Mouse (Mus musculus): Measurements from ENCODE around the gene Smyd3. TPM values are rescaled to one million over a fixed set of nuclear protein-coding genes. Genes with fewer than 3 reads are reported as not detected.
A peak's percentile ranks its signal among the peaks of the same experiment; 100 is the strongest.

Gene Smyd3
- polyA plus RNA-seq, 1 experiment = 12.6 TPM

GRCm38 (mm10) chr1:179277346-179277745, 240.5 kb downstream of the Smyd3 start:
- no peak for DNase-seq (ENCODE audit: low read depth)
- TF ChIP-seq CTCF (IDR thresholded peaks at IDR 0.05; ENCODE audit: borderline replicate concordance, extremely low read depth, insufficient read depth, insufficient read length) (no peak), POLR2A (IDR thresholded peaks at IDR 0.05; ENCODE audit: borderline replicate concordance, extremely low read depth, insufficient read depth, insufficient read length, poor library complexity, severe bottlenecking) (no peak)

- no peak for TF ChIP-seq CTCF (IDR thresholded peaks at IDR 0.05; ENCODE audit: borderline replicate concordance, extremely low read depth, insufficient read depth, insufficient read length)
- no peak for TF ChIP-seq POLR2A (IDR thresholded peaks at IDR 0.05; ENCODE audit: borderline replicate concordance, extremely low read depth, insufficient read depth, insufficient read length, poor library complexity, severe bottlenecking)
- no peak for DNase-seq (ENCODE audit: low read depth)
Observed at GRCm38 (mm10) chr1:179276866-179277265, 241.0 kb downstream of the Smyd3 start.

GRCm38 (mm10) chr1:179272926-179273325, 244.9 kb downstream of the Smyd3 start:
- TF ChIP-seq CTCF (IDR thresholded peaks at IDR 0.05; ENCODE audit: borderline replicate concordance, extremely low read depth, insufficient read depth, insufficient read length) = no peak
- TF ChIP-seq POLR2A (IDR thresholded peaks at IDR 0.05; ENCODE audit: borderline replicate concordance, extremely low read depth, insufficient read depth, insufficient read length, poor library complexity, severe bottlenecking) = no peak
- no peak for DNase-seq (ENCODE audit: low read depth)

- TF ChIP-seq CTCF (IDR thresholded peaks at IDR 0.05; ENCODE audit: borderline replicate concordance, extremely low read depth, insufficient read depth, insufficient read length) (no peak), POLR2A (IDR thresholded peaks at IDR 0.05; ENCODE audit: borderline replicate concordance, extremely low read depth, insufficient read depth, insufficient read length, poor library complexity, severe bottlenecking) (no peak)
- DNase-seq (ENCODE audit: low read depth) = no peak
Observed at GRCm38 (mm10) chr1:179272351-179272750, 245.5 kb downstream of the Smyd3 start.

GRCm38 (mm10) chr1:179266936-179267335, 250.9 kb downstream of the Smyd3 start:
- TF ChIP-seq CTCF (IDR thresholded peaks at IDR 0.05; ENCODE audit: borderline replicate concordance, extremely low read depth, insufficient read depth, insufficient read length) = no peak
- no peak for TF ChIP-seq POLR2A (IDR thresholded peaks at IDR 0.05; ENCODE audit: borderline replicate concordance, extremely low read depth, insufficient read depth, insufficient read length, poor library complexity, severe bottlenecking)
- DNase-seq (ENCODE audit: low read depth) = no peak

DNA sequence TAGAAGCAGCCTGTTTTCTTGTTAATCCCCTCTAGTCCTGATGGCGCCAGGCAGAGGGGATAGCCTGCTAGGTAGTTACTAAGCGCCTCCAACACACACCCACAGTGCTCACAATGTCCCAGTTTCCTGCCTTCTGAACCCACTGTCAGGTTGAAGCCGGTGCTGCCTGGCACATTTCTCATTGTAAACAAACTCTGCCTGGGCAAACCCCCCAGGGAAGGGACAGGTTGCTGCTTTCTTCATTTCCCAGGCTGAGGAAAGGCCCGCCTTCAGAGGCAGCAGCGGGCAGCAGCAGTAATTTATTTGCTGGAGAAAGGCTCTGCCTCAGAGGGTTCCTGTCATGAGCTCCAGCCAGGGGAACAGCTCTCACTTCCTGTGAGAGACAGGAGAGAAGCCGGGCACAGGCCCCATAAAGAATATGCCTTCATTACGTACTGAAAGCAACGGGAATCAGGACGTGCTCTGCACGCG, 256.3 kb downstream of the Smyd3 start:
- TF ChIP-seq CTCF (IDR thresholded peaks at IDR 0.05; ENCODE audit: borderline replicate concordance, extremely low read depth, insufficient read depth, insufficient read length) (no peak), POLR2A (IDR thresholded peaks at IDR 0.05; ENCODE audit: borderline replicate concordance, extremely low read depth, insufficient read depth, insufficient read length, poor library complexity, severe bottlenecking) (no peak)
- peak; percentile 75 for DNase-seq (ENCODE audit: low read depth)

DNA sequence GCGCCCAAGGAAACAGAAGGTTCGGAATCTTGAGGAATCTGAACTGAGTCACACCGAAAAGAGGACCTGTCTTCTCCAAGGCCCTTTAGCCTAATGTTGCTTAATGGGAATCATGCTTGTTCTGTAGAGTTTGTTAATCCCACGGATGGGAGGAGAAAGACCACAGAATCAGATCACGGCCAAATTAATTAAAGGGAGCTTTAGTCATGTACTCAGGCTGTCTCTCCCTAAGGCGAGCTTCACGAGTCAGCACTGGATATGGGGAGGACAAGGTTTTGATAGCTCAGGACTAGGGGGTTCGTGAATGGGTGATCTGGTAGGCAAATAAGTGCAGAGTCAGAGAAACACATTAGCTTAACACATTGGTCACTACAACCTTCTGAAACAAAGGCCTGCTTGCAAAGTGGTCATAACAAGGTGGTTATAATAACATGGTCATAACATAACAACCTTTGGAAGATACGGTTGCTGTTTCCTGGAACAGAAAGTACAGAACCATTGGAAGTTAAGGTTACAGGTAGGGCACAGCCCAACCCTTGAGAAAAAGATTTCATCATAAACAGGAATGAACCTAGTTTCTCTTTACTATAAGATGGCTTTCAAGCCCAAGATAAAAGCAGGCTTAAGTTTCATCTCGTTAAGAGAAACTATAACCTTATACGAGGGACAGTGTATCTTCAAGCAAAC, 261.9 kb downstream of the Smyd3 start:
- DNase-seq (ENCODE audit: low read depth) = no peak
- TF ChIP-seq POLR2A (IDR thresholded peaks at IDR 0.05; ENCODE audit: borderline replicate concordance, extremely low read depth, insufficient read depth, insufficient read length, poor library complexity, severe bottlenecking) (no peak), CTCF (IDR thresholded peaks at IDR 0.05; ENCODE audit: borderline replicate concordance, extremely low read depth, insufficient read depth, insufficient read length) (no peak)

DNA sequence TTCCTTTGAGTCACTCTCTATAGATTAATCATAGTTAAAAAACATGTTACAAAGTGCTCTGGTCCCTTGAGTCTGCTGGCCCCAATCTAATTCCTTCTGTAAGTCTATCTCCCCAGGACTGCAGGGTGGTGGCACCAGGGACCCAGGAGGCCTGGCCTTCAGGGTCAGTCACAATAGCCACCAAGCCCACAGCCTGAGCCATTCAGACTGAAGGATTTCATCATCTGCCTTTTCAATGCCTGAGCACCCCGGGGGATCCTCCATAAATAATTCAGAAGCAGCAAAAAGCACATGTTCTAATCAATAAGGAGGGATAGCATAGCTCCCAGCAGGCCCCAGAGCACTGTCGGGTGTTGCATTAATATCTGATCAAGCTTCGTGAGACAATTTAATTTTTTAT, 263.3 kb downstream of the Smyd3 start:
- DNase-seq (ENCODE audit: low read depth) = peak; percentile 51
- TF ChIP-seq POLR2A (IDR thresholded peaks at IDR 0.05; ENCODE audit: borderline replicate concordance, extremely low read depth, insufficient read depth, insufficient read length, poor library complexity, severe bottlenecking) = no peak
- TF ChIP-seq CTCF (IDR thresholded peaks at IDR 0.05; ENCODE audit: borderline replicate concordance, extremely low read depth, insufficient read depth, insufficient read length) = no peak

DNA sequence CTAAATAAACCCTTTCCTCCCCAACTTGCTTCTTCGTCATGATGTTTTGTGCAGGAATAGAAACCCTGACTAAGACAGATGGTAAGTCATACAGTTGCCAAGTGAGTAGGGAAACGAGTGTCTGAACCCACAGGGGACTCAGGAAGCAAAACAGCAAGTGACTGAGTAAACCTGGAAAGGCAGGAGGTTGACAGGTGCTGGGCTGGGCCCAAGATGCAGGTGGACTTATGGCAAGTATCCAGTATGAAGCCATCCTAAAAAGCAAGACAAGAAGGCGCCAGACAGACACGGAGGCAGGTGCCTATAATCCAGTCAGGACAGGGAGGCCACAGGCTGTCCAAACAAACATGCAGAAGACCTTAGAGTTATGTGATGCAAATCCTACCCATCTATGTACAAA, 265.2 kb downstream of the Smyd3 start:
- no peak for DNase-seq (ENCODE audit: low read depth)
- TF ChIP-seq CTCF (IDR thresholded peaks at IDR 0.05; ENCODE audit: borderline replicate concordance, extremely low read depth, insufficient read depth, insufficient read length) (no peak), POLR2A (IDR thresholded peaks at IDR 0.05; ENCODE audit: borderline replicate concordance, extremely low read depth, insufficient read depth, insufficient read length, poor library complexity, severe bottlenecking) (no peak)

DNA sequence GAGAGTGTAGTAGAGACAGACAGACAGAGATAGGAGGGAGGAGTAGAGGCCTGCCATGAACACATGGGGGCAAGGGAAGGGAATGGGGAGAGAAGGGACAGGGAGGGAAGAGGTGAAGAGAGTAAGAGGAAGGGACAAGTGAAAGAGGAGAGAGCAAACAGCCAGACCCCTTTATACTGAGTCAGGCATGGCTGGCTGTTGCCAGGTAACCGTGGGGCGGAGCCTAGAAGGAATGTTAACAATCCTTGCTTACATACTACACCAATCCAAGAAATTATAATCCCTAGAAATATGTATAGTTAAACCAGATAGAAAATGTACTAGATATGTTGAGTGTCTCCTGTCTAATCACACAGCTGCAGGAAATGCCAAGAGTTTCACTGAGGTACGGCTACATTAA, 267.5 kb downstream of the Smyd3 start:
- no peak for DNase-seq (ENCODE audit: low read depth)
- no peak for TF ChIP-seq POLR2A (IDR thresholded peaks at IDR 0.05; ENCODE audit: borderline replicate concordance, extremely low read depth, insufficient read depth, insufficient read length, poor library complexity, severe bottlenecking)
- no peak for TF ChIP-seq CTCF (IDR thresholded peaks at IDR 0.05; ENCODE audit: borderline replicate concordance, extremely low read depth, insufficient read depth, insufficient read length)

DNA sequence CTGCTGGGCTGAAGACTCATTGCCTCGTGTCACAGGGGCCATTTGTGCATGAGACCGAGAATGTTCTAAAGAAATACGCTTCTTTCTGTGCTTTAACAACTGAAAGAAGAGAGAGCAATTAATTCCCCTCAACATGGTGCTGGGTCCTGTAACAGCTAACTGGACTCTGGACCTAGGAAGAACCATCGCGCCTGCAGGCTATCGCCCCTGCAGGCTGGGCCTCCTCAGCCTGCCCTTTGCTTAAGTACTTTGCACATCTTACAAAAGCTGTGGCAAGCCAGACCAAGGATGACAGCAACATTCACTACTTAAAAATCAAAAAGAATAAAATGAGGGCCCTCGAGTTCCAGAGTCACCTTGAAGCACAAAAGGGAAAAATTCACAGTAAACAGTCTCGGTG, 274.3 kb downstream of the Smyd3 start:
- TF ChIP-seq POLR2A (IDR thresholded peaks at IDR 0.05; ENCODE audit: borderline replicate concordance, extremely low read depth, insufficient read depth, insufficient read length, poor library complexity, severe bottlenecking) (no peak), CTCF (IDR thresholded peaks at IDR 0.05; ENCODE audit: borderline replicate concordance, extremely low read depth, insufficient read depth, insufficient read length) (no peak)
- no peak for DNase-seq (ENCODE audit: low read depth)

DNA sequence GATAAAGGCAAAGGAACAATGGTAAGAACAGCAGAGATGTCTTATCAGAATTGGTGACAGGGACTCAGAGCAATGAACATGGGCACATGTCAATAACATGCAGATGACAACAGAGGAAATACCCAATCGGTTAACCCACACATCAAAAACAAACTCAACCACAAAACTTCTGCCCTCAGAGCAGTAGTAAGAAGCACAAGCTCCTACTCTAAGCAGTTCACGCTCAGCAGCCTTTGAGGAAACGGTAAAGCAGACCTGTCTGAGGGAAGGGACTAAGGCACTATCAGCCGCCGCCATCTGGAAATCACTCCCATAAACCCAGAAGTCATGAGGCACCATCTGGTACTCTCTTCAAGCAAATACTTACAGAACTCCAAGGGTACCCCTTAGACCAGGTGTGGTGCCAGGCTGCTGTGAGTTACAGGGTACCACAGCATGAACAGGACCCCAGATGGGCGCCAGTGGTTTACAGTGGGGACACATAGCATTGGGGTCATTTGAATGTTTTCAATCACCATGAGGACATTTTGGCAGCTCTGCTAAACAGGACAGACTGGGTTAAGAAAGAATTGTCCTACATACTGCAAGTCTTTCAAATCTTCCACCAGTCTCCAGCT, 277.1 kb downstream of the Smyd3 start:
- TF ChIP-seq POLR2A (IDR thresholded peaks at IDR 0.05; ENCODE audit: borderline replicate concordance, extremely low read depth, insufficient read depth, insufficient read length, poor library complexity, severe bottlenecking) (no peak), CTCF (IDR thresholded peaks at IDR 0.05; ENCODE audit: borderline replicate concordance, extremely low read depth, insufficient read depth, insufficient read length) (no peak)

More for the DNA sequence above, 277.1 kb downstream of the Smyd3 start:
- no peak for DNase-seq (ENCODE audit: low read depth)
